Mouse (Mus musculus) spleen, adult 2 months (tissue): ENCODE results near the gene Gm10197.

Experiments used
- CTCF ChIP-seq: fragments of 200-500 bp; IDR thresholded peaks from 2 replicates; pipeline ENCODE4 v1.5.1; 2011; ENCODE audit warnings: mild to moderate bottlenecking, inconsistent platforms; ENCODE audit not compliant: insufficient read depth, insufficient read length, insufficient replicate concordance; ENCODE audit errors: extremely low read depth
- POLR2A ChIP-seq: fragments of 200-500 bp; IDR thresholded peaks from 2 replicates; pipeline ENCODE4 v1.6.1; 2011; ENCODE audit warnings: low read depth, low read length, inconsistent platforms

- TF ChIP-seq CTCF (no peak), POLR2A (no peak)
Measured at GRCm38 (mm10) chr19:53389851-53390431, 18.4 kb upstream of the Gm10197 start.
